Mouse (Mus musculus) embryonic fibroblast, embryonic 13.5 days (primary cell): ENCODE measurements around the gene Nr5a2.

Experiments used
- CTCF ChIP-seq: IDR thresholded peaks from 2 replicates; pipeline ENCODE4 v1.5.1; 2011; ENCODE audit warnings: mild to moderate bottlenecking, control low read depth, low read length, moderate library complexity, borderline replicate concordance; ENCODE audit not compliant: insufficient read depth
- POLR2A ChIP-seq: IDR thresholded peaks from 2 replicates; pipeline ENCODE4 v1.6.1; 2011; ENCODE audit warnings: low read depth, mild to moderate bottlenecking, control low read depth, low read length, moderate library complexity

- TF ChIP-seq POLR2A (no peak), CTCF (no peak)
Measured at GRCm38 (mm10) chr1:136946404-136946803, 13.8 kb downstream of the Nr5a2 start.
